Mouse (Mus musculus) heart, postnatal 0 days (tissue): ENCODE measurements around the gene 1700023F06Rik.

Source experiments
- CTCF ChIP-seq: IDR thresholded peaks from 2 replicates; pipeline ENCODE4 v1.5.1; 2016; ENCODE audit warnings: antibody characterized with exemption, control low read depth, low read depth
- EP300 ChIP-seq: IDR thresholded peaks from 2 replicates; pipeline ENCODE4 v1.6.1; 2016; ENCODE audit warnings: antibody characterized with exemption, low read depth

DNA sequence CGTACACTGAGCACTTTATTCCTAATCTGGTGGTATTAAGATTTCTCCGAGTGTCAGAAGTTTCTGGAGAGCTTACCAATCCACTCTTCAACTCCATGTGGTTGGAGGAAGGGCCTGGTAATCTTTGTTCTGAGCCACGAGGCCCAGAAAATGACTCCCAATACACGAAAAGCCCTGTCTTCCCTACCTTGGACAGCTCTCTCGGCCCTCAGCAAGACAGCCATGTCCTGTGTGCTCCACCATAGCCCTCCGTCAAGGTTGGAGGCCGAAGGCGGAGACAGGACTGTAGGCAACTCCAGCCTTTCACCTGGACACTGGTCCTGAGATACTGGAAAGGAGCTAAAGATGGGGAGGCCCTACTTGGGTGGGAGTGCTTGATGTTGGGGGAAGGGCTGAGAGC lies 1.9 kb upstream of the 1700023F06Rik start:
- TF ChIP-seq CTCF: no peak
- no peak for TF ChIP-seq EP300
